Mouse (Mus musculus) stomach, postnatal 0 days (tissue): ENCODE results near the gene Oscar.

ENCODE experiments used
- CTCF ChIP-seq: IDR thresholded peaks from 2 replicates; pipeline ENCODE4 v1.5.1; 2016; ENCODE audit warnings: antibody characterized with exemption, low read depth, mild to moderate bottlenecking, moderate library complexity
- EP300 ChIP-seq: optimal IDR thresholded peaks from 2 replicates; pipeline ENCODE3; 2016; ENCODE audit warnings: antibody characterized with exemption

- TF ChIP-seq CTCF (no peak), EP300 (peak; percentile 95)
Observed at GRCm38 (mm10) chr7:3644672-3645487, 28.9 kb upstream of the Oscar start, which contains the start of gene Cnot3.
